Mouse (Mus musculus): ENCODE measurements around the gene Zkscan5. TPM values are rescaled to one million over a fixed set of nuclear protein-coding genes. Genes with fewer than 3 reads are reported as not detected.
"Not testable (repeated sequence)": the region's sequence is repeated elsewhere in the genome, so short reads cannot be mapped to it uniquely, and the experiment has no call there.

The Zkscan5 gene
- 10 to 100 TPM; 11.8 to 12.5 TPM for total RNA-seq (2021)

DNA sequence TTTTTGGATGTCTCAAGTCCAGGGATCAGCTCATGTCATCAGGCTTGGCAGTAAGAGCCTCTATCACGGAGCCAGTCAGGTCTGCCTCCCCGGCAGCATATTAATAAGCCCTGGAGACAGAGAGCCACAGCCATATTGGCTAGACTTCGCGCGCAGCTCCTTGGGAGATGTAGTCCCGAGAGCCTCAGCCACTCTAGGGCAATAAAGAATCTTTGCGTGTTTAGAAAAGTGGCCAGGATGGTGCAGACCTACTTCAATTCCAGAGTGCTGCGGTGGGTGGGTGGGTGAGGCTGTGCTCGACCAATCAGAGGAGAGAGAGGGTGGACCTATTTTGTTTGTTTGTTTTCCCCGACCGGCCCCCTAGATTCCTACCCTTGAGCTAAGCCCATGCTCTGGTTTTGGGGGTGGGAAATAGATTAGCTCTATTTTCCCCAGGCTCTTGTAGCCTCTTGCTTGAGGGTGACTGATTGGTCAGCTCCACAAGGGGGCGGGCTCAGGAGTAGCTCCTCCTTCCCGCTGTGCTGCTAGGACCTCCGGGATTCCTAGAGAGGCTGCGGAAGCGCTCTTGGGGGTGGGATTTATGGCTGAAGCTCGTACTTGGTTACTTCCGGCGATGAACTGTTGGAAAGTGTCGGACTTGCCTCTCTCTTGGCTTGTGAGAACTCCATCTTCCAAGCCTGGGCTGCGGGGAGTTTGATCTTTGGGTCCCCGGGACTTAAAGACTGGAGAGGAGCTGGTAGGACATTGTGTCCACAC lies at the start of gene Zkscan5:
Gene Zkscan5 (plus strand): TSS at position 627 of the 756 bp plus-strand sequence.
- DNase-seq (ENCODE audit: extremely low spot score in 1 of 2, low spot score in 1 of 2): peak; percentile 91 to 93

DNA sequence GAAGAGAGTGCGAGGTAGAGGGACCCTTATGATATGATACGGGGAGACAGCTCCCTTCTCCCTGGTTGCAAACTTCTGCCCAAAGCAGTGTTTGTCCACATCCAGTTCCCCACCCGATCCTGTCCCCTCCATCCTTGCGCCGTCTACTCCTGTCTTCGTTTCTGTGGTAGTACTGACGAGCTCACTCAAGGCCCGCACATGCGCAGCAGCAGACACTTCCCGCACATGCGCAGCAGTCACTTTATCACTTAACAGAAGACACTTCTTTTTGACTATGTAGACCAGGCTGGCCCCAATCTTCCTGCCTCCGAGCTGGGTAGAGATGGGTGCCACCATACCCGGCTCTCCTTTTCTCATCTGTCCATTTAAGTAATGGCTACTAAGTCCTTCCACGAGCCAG lies 43.0 kb upstream of the Zkscan5 start:
- DNase-seq (ENCODE audit: extremely low spot score in 1 of 2, low spot score in 1 of 2): no peak

DNA sequence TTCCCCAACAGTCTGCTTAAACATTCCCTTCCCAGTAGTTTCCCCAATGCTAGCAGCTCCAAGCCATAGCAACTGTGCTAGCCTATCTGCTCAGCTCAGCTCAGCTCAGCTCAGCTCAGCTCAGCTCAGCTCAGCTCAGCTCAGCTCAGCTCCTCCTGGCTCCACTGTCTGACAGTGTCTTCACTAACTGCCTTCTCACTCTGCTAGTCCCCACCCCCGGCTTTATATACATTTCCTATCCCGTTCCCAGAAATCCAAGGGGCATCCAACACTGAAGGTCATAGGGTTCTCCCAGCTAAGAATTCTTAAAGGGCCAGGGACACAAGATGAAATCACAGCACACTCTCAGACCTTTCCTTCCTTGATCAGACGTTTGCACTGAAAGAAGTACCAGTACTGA lies 39.7 kb upstream of the Zkscan5 start:
- DNase-seq (ENCODE audit: extremely low spot score in 1 of 2, low spot score in 1 of 2): no peak

DNA sequence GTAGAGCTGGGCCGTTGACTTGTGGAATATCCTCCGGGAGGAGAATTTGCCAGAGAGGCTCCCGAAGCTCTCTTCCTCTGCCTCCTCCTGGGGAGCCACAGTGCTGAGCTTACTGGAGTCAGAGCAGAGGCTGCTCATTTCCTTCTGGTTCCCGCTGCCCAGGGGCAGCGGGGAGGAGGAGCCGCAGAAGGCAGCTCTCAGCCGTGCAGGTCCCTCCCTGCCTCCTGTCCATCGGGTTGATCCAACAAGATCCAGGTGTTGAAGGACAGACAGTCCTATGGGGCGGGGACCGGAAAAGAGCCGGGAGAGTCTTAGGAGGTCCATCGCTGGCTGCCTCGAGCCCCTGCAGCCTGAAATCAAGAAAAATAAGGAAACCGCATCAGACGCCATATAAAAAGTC lies 39.2 kb upstream of the Zkscan5 start:
- no peak for DNase-seq (ENCODE audit: extremely low spot score in 1 of 2, low spot score in 1 of 2)

DNA sequence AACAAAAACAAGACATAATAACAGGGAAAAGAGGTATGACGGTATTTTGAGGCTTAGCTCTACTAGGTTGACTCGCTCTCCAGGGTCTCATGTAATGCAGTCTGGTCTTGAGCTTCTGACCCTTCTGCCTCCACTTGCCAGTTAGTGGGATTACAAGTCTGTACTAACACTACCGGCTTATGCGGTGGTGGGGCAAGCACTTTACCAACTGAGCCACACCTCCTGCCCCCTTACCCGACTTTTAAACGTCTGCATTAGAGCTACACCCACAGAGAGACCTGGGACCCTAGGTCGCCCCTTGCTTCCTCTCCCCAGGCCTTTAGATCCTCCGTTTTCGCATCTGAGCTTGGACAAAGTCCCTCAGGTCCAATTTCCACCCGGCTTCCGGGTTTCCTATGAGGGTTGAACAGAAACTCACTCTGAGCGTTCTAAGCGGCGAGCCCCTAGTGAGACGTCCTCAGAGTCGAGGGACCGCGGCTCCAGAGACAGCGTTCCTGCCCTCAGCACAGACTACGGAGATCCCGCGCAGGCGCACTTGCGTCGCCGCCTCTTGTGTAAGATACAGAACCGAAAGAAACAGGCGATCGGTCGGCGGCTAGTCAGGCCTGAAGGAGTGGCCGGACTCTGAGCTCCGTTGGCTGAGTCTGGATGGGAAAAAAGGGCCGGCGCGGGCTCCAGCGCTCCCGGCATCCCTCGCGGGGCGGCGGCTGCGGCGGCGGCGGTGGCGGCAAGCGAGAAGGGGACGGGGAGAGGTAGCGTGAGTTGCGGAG lies 37.6 kb upstream of the Zkscan5 start, which contains the start of the genes Ptcd1 and Cpsf4:
Gene Ptcd1 (minus strand): TSS at position 573 of the 770 bp plus-strand sequence.
Gene Cpsf4 (plus strand): TSS at position 678 of the 770 bp plus-strand sequence.
- DNase-seq (ENCODE audit: extremely low spot score in 1 of 2, low spot score in 1 of 2): peak; percentile 94 to 99

DNA sequence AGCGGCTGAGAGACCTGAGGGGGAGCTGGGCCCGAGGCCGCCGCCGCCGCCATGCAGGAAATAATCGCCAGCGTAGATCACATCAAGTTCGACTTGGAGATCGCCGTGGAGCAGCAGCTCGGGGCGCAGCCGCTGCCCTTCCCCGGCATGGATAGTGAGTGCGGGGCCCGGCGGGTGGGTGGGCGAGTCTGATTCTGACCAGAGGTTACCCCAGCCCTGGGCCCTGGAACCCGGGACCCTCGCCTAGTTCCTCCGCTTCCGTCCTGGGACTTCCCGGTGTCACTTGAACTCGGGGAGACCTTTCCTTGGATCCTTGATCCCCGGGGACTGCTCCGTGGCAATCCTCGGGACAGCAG lies 37.1 kb upstream of the Zkscan5 start:
- DNase-seq (ENCODE audit: extremely low spot score in 1 of 2, low spot score in 1 of 2): no peak

DNA sequence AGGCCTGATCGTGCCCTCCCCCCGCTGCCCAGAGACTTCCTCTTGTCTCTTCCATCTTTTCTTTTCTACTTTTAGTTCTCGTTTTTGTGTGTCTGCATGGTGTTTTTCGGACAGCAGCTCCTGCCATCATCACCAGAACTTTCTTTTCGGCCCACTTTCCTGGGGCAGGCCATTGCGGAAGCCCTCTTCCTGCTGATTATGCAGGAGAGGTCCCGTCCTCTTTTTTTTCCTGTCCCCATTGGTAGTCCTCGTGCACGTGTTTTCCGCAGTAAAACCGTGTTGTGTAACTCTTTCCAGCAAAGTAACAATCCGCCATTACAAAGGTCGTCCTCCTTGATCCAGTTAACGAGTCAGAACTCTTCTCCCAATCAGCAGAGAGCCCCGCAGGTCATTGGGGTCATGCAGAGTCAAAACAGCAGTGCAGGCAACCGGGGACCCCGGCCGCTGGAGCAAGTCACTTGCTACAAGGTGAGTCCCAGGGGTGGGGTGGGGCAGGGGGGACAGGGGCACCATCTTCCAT lies 25.8 kb upstream of the Zkscan5 start:
- DNase-seq (ENCODE audit: extremely low spot score in 1 of 2, low spot score in 1 of 2): no peak

DNA sequence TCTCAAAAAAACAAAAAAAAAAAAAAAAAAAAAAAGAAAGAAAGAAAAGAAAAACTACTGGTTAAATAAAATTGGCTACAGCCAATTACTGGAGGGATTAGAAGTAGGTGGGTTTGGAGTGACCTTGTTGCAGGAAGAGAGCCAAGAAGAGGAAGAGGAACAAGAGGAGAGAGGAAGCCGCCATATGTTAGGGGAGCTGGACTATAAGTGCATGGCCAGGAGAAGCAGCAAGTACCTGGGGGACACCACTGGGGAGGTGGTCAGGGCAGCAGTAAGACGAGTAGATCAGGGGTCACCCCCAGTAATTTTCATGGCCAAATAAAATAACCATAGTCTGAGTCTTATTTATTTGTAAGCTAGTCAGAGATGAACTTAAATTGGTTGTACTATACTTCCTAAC lies 19.1 kb upstream of the Zkscan5 start:
- no peak for DNase-seq (ENCODE audit: extremely low spot score in 1 of 2, low spot score in 1 of 2)

DNA sequence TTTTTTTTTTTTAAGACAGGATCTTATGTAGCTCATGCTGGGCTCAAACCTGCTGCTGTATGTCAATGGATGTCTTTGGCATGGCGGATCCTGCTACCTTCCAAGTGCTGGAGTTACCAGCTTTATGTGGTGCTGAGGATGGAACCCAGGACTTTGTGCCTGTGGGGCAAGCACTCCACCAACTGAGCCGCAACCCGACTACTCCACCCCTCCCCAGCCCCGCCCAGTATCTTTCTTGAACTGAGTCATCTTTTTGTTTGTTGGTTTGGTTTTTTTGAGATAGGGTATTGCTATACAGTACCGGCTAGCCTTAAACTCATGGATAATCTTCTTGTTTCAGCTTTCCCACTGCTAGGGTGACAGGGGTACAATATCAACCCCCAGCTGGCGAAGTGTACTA lies 14.9 kb upstream of the Zkscan5 start:
- DNase-seq (ENCODE audit: extremely low spot score in 1 of 2, low spot score in 1 of 2): no peak

DNA sequence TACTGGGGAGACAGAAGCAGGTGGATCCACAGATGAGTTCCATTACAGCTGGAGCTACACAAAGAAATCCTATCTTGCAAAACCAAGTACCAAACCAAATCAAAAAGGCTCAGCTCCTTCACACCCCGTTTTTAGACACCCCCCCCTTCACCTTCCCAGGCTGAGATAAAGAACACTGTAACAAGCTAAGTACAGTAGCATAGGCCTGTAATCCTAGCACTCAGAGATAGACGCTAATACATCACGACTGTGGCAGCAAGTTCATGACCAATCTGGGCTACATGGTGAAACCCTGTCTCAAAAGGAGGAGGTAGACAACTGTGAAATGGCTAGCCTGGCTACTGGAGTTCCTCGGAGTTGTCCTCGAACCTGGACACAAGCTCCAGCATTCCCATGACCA lies 14.0 kb upstream of the Zkscan5 start:
- no peak for DNase-seq (ENCODE audit: extremely low spot score in 1 of 2, low spot score in 1 of 2)

DNA sequence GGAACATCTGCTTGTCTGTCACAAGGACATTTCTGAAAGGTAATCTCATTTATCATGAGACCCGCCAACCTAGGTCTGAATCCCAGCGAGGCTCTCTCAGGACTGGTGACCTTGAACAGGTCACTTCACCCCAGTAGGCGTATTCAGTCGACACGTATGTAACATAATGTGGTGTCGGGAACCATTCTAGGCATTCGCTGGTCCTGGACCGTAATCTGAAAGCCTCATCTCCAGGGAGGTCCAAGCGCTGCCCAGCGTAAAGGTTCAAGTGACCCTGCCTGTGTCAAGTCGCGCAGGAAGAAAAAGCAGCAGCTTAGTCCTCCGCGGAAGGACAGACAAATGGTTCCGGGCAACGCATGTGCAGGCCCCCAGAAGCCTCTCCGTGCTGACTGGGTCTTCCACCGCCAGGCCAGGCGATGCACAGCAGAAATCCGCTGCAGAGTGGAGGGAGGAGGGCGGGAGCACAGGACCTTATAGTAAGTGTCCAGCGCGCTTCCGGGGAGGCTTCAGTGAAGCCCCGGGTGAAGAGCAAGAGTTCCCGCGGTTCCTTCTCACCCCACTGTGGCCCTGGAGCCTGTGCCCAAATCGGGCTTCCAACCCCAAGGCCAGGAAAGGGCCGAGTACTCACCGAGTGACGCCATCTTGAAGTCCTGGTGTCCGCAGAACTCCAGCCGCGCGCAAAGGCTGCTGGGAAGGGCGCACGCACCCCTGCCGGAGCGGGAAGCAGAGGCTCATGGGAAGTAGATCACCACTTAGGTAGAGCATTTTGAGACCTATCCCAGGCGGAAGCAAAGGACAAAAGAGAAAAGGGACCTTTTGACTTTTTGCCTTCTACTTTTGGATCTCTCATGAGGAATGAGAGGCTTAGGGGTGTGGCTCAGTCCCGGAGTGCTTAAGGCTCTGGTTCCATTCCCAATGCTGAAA lies 13.2 kb upstream of the Zkscan5 start:
- DNase-seq (ENCODE audit: extremely low spot score in 1 of 2, low spot score in 1 of 2): peak; percentile 79 to 85

DNA sequence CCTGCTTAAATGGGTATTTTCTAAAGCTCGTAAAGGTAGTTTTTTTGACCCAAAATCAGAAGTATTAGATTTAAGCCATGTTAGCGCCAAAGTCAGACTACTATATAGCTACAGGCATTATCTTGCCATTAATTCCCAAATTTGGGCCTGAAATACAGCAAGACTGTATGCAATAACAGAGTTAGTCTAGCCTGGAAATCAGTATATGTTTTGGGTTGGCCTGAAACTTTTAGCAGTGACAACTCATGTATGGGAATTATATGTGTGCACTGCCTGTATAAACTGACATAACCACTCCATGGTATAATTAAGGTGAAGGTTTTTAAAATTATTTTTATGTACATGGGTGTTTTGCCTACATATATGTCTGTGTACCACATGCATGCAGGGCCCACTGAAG lies 12.4 kb upstream of the Zkscan5 start, which contains the start of gene Atp5j2:
Gene Atp5j2 (minus strand): TSS at position 101 of the 400 bp plus-strand sequence.
- no peak for DNase-seq (ENCODE audit: extremely low spot score in 1 of 2, low spot score in 1 of 2)

DNA sequence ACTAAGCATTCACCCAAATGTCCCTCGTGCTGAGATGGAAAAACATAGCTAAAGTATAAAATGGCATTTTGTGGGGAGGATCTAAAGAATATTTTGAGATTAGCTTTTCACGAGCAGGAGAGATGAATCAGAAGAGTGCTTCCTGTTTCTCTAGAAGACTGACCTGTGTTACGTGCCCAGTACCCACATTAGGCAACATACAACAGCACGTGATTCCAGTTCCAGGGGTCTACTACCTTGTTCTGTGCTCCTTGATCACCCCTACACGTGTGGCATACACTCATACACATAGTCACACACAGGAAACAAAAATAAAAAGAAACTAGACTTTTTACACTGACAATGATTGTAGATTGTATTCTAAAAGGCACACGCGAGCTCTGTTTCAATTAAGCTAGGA lies 4.0 kb upstream of the Zkscan5 start:
- no peak for DNase-seq (ENCODE audit: extremely low spot score in 1 of 2, low spot score in 1 of 2)

DNA sequence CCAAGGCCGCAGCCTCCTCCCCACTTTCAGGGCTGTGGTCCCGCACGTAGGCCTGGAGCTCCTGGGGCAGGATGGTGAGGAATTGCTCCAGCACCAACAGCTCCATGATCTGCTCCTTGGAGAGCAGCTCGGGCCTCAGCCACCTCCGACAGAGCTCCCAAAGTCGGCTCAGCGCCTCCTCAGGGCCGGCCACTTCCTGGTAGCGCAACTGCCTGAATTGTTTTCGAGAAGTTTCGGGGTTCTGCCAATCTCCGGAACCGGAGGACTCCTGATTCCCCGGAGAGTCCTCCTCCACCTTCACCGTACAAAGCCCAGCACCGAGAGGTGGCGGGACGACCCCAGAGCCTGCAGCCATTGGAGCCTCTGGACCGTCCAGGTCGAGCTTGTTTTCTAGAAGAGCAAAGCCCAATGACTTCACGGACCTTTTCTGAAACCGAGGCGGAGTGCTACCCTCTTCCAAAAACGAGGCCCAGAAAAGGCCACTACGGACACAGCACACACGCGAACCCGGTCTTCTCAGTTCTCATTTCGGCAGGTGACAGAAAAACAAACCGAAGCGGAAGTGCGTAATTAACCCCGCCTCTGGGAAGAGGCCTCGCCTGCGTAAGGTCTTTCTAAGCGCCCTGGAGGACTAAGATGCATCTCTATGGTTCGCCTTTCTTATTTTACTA lies 2.9 kb upstream of the Zkscan5 start, which contains the start of gene Zkscan14:
Gene Zkscan14 (minus strand): TSS at position 548 of the 671 bp plus-strand sequence.
- peak; percentile 41 to 57 for DNase-seq (ENCODE audit: extremely low spot score in 1 of 2, low spot score in 1 of 2)

DNA sequence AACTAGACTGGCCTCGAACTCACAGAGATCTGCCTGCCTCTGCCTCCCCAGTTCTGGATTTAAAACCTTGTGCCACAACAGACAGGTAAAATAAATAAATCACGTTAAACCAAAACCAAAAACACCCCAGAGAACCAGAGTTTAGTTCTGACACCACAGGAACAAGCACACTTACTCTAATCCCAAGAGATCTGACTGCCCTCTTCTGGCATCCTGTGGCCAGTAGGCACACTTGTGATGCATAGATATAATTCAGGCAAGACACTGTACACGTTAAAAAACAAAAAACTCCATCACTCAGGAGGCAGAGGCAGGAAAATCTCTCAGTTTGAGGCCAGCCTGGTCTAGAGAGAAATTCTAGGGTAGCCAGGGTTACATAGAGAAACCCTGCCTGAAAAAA lies 1.9 kb upstream of the Zkscan5 start:
- no peak for DNase-seq (ENCODE audit: extremely low spot score in 1 of 2, low spot score in 1 of 2)

DNA sequence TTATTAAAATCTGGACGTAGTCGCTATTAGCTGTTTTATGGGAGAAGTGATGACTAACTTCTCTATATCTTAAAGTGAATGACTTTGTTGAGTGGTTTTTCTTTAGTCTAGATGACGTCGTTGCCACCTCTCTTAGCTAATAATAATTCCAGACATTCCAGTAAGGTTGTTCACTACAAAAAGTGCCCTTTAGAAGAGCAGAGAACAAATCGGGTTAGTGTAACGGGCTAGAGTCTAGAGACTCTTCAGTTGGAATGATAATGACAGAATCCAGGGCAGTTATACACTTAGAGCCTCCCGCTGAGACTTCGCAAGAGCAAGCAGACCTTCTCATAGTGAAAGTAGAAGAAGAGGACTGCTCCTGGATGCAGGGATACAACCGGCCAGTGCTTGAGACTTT lies 679 bp downstream of the Zkscan5 start:
- no peak for DNase-seq (ENCODE audit: extremely low spot score in 1 of 2, low spot score in 1 of 2)

DNA sequence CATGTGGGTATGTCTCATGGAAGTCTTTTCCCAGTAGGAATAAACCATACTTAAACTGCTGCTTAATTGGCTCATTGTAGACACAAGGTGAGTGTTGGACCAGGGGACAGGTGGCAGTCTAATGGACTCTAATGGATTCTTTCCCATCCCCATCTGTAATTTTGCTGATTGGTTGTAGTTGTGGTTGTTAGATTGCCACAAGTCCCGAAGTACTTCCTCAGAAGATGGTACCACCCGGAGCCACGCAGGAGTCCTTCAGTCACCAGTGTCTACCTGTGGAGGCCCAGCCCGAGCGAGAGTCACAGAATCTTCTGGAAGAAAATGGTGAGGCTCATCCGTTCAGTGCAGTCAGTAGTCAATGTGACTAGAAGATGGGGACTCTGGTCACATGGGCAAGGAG lies 3.0 kb downstream of the Zkscan5 start:
- no peak for DNase-seq (ENCODE audit: extremely low spot score in 1 of 2, low spot score in 1 of 2)

DNA sequence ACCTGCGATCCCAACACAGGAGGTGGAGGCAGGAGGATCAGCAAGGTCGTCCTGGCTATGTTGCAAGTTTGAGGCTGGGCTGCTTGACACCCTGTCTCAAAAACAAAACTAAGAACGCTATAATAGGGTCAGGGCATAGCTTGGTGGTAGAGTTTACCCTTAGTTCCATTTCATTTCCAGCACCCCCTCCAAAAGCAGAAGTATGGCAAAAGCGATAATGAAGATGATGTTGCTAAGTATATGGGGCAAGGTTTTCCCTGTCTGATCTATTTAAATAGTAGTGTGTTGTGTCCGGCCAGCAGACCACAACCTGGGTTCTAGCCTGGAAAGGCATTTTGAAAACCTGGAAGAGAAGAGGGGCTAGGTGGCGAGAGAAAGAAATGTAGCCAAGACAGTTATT lies 3.6 kb downstream of the Zkscan5 start:
- no peak for DNase-seq (ENCODE audit: extremely low spot score in 1 of 2, low spot score in 1 of 2)

DNA sequence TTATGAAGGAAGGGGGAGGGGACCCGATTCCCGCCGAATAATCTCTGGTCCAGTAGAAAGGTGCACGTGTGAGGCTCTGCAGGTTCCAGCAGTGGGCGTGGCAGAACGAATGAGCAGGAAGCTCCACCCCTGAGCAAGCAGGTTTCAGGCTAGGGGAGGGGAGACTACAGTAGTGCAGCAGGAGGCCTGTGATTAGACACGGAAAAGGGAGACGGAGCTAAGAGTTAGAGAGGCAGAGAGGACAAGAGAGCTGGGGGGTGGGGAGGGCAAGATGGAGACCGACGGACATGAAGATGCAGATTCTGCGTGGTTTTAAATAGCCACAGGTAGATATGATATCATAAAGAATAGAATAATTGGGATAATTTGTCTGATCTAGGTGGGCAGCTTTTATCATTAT lies 4.0 kb downstream of the Zkscan5 start:
- DNase-seq (ENCODE audit: extremely low spot score in 1 of 2, low spot score in 1 of 2): not testable (repeated sequence)

DNA sequence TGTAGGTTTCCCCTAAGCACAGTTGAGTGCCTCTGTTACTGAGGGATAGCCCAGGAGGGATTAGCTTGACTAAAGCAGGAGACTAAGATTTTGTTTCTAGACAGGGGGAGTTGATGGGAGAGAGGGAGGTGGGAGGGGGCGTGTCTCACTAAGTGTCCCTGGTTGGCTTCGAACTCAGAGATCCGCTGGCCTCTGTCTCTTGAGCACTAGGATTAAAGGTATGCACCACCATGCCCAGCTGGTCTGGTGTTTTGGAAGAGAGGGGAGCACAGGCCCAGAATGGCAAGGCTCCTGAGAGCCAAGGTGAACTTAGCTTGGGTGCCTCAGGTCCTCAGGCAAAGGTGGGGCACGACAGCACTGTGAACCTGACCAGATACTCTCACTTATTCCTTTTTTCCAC lies 7.0 kb downstream of the Zkscan5 start:
- no peak for DNase-seq (ENCODE audit: extremely low spot score in 1 of 2, low spot score in 1 of 2)

Data from layer of hippocampus, postnatal 25 days (tissue).